Mouse (Mus musculus): ENCODE results near the gene Ambp. TPM values are rescaled to one million over a fixed set of nuclear protein-coding genes. Genes with fewer than 3 reads are reported as not detected.

The Ambp gene
- polyA plus RNA-seq (2015; fragmentation: Nextera tagmentation; extraction: Ambion mirVana): 2.1 TPM in 1 of 2 replicates, not detected in the other

- H3K4me2 ChIP-seq (replicated peaks): no peak within 1 kb of the TSS
- no peak within 1 kb of the TSS for H3K9ac ChIP-seq (replicated peaks)
- H3K27me3 ChIP-seq: no peaks in the 10 kb centered on the region
- WGBS: 56% methylated on average over 5 of the region's 5 CpGs
- H3K9me3 ChIP-seq: no peaks in the 10 kb centered on the region
- H3K4me3 ChIP-seq: no peak within 1 kb of the TSS
- no peak for ATAC-seq (replicated peaks)
- no peaks in the 10 kb centered on the region for H3K36me3 ChIP-seq
- H3K4me1 ChIP-seq: no peaks in the 10 kb centered on the region
- H3K27ac ChIP-seq (replicated peaks): no peak within 1 kb of the TSS
Observed at GRCm38 (mm10) chr4:63154699-63155098, at the start of gene Ambp. TSS of gene Ambp (minus strand) at chr4:63154799.

GRCm38 (mm10) chr4:63203874-63204273, 49.3 kb upstream of the Ambp start:
- Histone ChIP-seq H3K36me3 (no peaks in the 10 kb centered on the region), H3K27me3 (no peaks in the 10 kb centered on the region), H3K4me2 (replicated peaks) (no peak overlapping the region), H3K27ac (replicated peaks) (no peak overlapping the region), H3K4me3 (no peak overlapping the region), H3K4me1 (no peaks in the 10 kb centered on the region), H3K9ac (replicated peaks) (no peak overlapping the region), H3K9me3 (no peaks in the 10 kb centered on the region)
- no peak for ATAC-seq (replicated peaks)
- WGBS: 92% methylated on average over 7 of the region's 7 CpGs

- no peak overlapping the region for H3K9ac ChIP-seq (replicated peaks)
- WGBS: 88% methylated on average over 5 of the region's 5 CpGs
- no peak overlapping the region for H3K27ac ChIP-seq (replicated peaks)
- H3K4me3 ChIP-seq: no peak overlapping the region
- no peaks in the 10 kb centered on the region for H3K36me3 ChIP-seq
- no peaks in the 10 kb centered on the region for H3K27me3 ChIP-seq
- no peaks in the 10 kb centered on the region for H3K9me3 ChIP-seq
- ATAC-seq (replicated peaks): no peak
- no peak overlapping the region for H3K4me2 ChIP-seq (replicated peaks)
- H3K4me1 ChIP-seq: no peaks in the 10 kb centered on the region
Observed at GRCm38 (mm10) chr4:63199366-63199765, 44.8 kb upstream of the Ambp start.

GRCm38 (mm10) chr4:63194366-63194765, 39.8 kb upstream of the Ambp start:
- Histone ChIP-seq H3K36me3 (no peaks in the 10 kb centered on the region), H3K4me3 (no peak overlapping the region), H3K4me2 (replicated peaks) (no peak overlapping the region), H3K9ac (replicated peaks) (no peak overlapping the region), H3K9me3 (no peaks in the 10 kb centered on the region), H3K27me3 (no peaks in the 10 kb centered on the region), H3K27ac (replicated peaks) (no peak overlapping the region), H3K4me1 (no peaks in the 10 kb centered on the region)
- WGBS: 88% methylated on average over 2 of the region's 2 CpGs
- no peak for ATAC-seq (replicated peaks)

GRCm38 (mm10) chr4:63191641-63192040, 37.0 kb upstream of the Ambp start:
- H3K9me3 ChIP-seq: no peaks in the 10 kb centered on the region
- ATAC-seq (replicated peaks): no peak
- no peak overlapping the region for H3K27ac ChIP-seq (replicated peaks)
- no peak overlapping the region for H3K4me3 ChIP-seq
- no peaks in the 10 kb centered on the region for H3K36me3 ChIP-seq
- WGBS: 78% methylated on average over 5 of the region's 5 CpGs
- H3K4me1 ChIP-seq: peaks cover 2% of the 10 kb centered on the region; the same call in 1 of the 2 replicates
- no peak overlapping the region for H3K4me2 ChIP-seq (replicated peaks)
- no peaks in the 10 kb centered on the region for H3K27me3 ChIP-seq
- H3K9ac ChIP-seq (replicated peaks): no peak overlapping the region

- H3K27me3 ChIP-seq: no peaks in the 10 kb centered on the region
- no peak overlapping the region for H3K27ac ChIP-seq (replicated peaks)
- H3K9ac ChIP-seq (replicated peaks): no peak overlapping the region
- no peak overlapping the region for H3K4me2 ChIP-seq (replicated peaks)
- WGBS: 17% methylated on average over 21 of the region's 21 CpGs
- no peaks in the 10 kb centered on the region for H3K9me3 ChIP-seq
- H3K36me3 ChIP-seq: no peaks in the 10 kb centered on the region
- no peak overlapping the region for H3K4me3 ChIP-seq
- ATAC-seq (replicated peaks): peak; percentile 55
- peaks cover 3% of the 10 kb centered on the region; the same call in 1 of the 2 replicates for H3K4me1 ChIP-seq
Observed at GRCm38 (mm10) chr4:63186281-63186870, 31.8 kb upstream of the Ambp start.

- H3K36me3 ChIP-seq: no peaks in the 10 kb centered on the region
- H3K27me3 ChIP-seq: no peaks in the 10 kb centered on the region
- H3K4me1 ChIP-seq: peaks cover under 1% of the 10 kb centered on the region; the same call in 1 of the 2 replicates
- no peak overlapping the region for H3K4me2 ChIP-seq (replicated peaks)
- no peak overlapping the region for H3K27ac ChIP-seq (replicated peaks)
- no peak overlapping the region for H3K9ac ChIP-seq (replicated peaks)
- no peaks in the 10 kb centered on the region for H3K9me3 ChIP-seq
- 6% methylated on average over 5 of the region's 5 CpGs for WGBS
- no peak overlapping the region for H3K4me3 ChIP-seq
- ATAC-seq (replicated peaks): peak; percentile 83
Observed at GRCm38 (mm10) chr4:63181556-63181955, 27.0 kb upstream of the Ambp start.

GRCm38 (mm10) chr4:63171969-63172685, 17.5 kb upstream of the Ambp start, which contains the start of gene Kif12:
TSS of gene Kif12 (minus strand) at chr4:63172131.
- WGBS: 81% methylated on average over 4 of the region's 4 CpGs
- H3K4me2 ChIP-seq (replicated peaks): no peak within 1 kb of the TSS

GRCm38 (mm10) chr4:63171122-63171521, 16.5 kb upstream of the Ambp start:
- ATAC-seq (replicated peaks): no peak
- no peak overlapping the region for H3K4me2 ChIP-seq (replicated peaks)
- H3K4me1 ChIP-seq: no peaks in the 10 kb centered on the region
- H3K36me3 ChIP-seq: no peaks in the 10 kb centered on the region
- H3K9ac ChIP-seq (replicated peaks): no peak overlapping the region
- H3K9me3 ChIP-seq: no peaks in the 10 kb centered on the region
- no peak overlapping the region for H3K4me3 ChIP-seq
- WGBS: 52% methylated on average over 24 of the region's 24 CpGs
- no peaks in the 10 kb centered on the region; the same call in 1 of the 2 replicates for H3K27me3 ChIP-seq
- H3K27ac ChIP-seq (replicated peaks): no peak overlapping the region

More at GRCm38 (mm10) chr4:63171969-63172685, 17.5 kb upstream of the Ambp start, which contains the start of gene Kif12:
- H3K4me3 ChIP-seq: no peak within 1 kb of the TSS
- no peaks in the 10 kb centered on the region for H3K9me3 ChIP-seq
- H3K27me3 ChIP-seq: no peaks in the 10 kb centered on the region; the same call in 1 of the 2 replicates
- H3K9ac ChIP-seq (replicated peaks): no peak within 1 kb of the TSS
- H3K36me3 ChIP-seq: no peaks in the 10 kb centered on the region
- no peak for ATAC-seq (replicated peaks)
- H3K27ac ChIP-seq (replicated peaks): no peak within 1 kb of the TSS
- no peaks in the 10 kb centered on the region for H3K4me1 ChIP-seq

- no peak overlapping the region for H3K27ac ChIP-seq (replicated peaks)
- no peak overlapping the region for H3K4me2 ChIP-seq (replicated peaks)
- no peak overlapping the region for H3K4me3 ChIP-seq
- H3K9ac ChIP-seq (replicated peaks): no peak overlapping the region
- H3K4me1 ChIP-seq: no peaks in the 10 kb centered on the region
- WGBS: 85% methylated on average over 4 of the region's 4 CpGs
- no peak for ATAC-seq (replicated peaks)
- no peaks in the 10 kb centered on the region for H3K36me3 ChIP-seq
- no peaks in the 10 kb centered on the region; the same call in 1 of the 2 replicates for H3K27me3 ChIP-seq
- no peaks in the 10 kb centered on the region for H3K9me3 ChIP-seq
Observed at GRCm38 (mm10) chr4:63170061-63170460, 15.5 kb upstream of the Ambp start.

- Histone ChIP-seq H3K4me3 (no peak overlapping the region), H3K4me1 (no peaks in the 10 kb centered on the region), H3K27me3 (no peaks in the 10 kb centered on the region; the same call in 1 of the 2 replicates), H3K9me3 (no peaks in the 10 kb centered on the region), H3K27ac (replicated peaks) (no peak overlapping the region), H3K9ac (replicated peaks) (no peak overlapping the region), H3K4me2 (replicated peaks) (no peak overlapping the region), H3K36me3 (no peaks in the 10 kb centered on the region)
- 88% methylated on average over 5 of the region's 5 CpGs for WGBS
- no peak for ATAC-seq (replicated peaks)
Observed at GRCm38 (mm10) chr4:63166323-63166722, 11.7 kb upstream of the Ambp start.

- Histone ChIP-seq H3K36me3 (no peaks in the 10 kb centered on the region), H3K9me3 (no peaks in the 10 kb centered on the region), H3K27me3 (no peaks in the 10 kb centered on the region), H3K4me3 (no peak overlapping the region), H3K4me2 (replicated peaks) (no peak overlapping the region), H3K9ac (replicated peaks) (no peak overlapping the region), H3K27ac (replicated peaks) (no peak overlapping the region), H3K4me1 (no peaks in the 10 kb centered on the region)
- whole genome bisulfite sequencing: 92% methylated on average over 4 of the region's 4 CpGs
- no peak for ATAC-seq (replicated peaks)
Observed at GRCm38 (mm10) chr4:63165636-63166035, 11.0 kb upstream of the Ambp start.
